8 mouse cellular contexts compared by ENCODE assay signal in the genomic region with DNA sequence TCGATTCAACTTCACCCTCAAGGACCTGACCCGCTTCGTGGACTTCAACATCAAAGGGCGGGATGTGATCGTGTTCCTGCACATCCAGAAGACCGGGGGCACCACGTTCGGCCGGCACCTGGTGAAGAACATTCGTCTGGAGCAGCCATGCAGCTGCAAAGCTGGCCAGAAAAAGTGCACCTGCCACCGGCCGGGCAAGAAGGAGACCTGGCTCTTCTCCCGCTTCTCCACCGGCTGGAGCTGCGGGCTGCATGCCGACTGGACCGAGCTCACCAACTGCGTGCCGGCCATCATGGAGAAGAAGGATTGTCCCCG. TPM values are rescaled to one million over a fixed set of nuclear protein-coding genes. Genes with fewer than 3 reads are reported as not detected.
DNase-seq lines count a peak whose midpoint lies in the region; ATAC-seq and TF ChIP-seq lines count a peak whose summit lies in the region.

No protein-coding gene starts in this region.

- no peak overlapping the region for H3K27ac ChIP-seq in heart, embryonic 13.5 days (replicated peaks)
- H3K27ac ChIP-seq in ES-Bruce4 (ENCODE audit: insufficient read depth, low read length) = no peak overlapping the region
- no peak overlapping the region for H3K27ac ChIP-seq in hindbrain, embryonic 16.5 days (ENCODE audit: low read depth, low read length)
- H3K27ac ChIP-seq in midbrain, embryonic 13.5 days = no peak overlapping the region

- H3K27me3 ChIP-seq in heart, embryonic 13.5 days (replicated peaks) = peaks cover 82% of the 10 kb centered on the region
- H3K27me3 ChIP-seq in ES-Bruce4 (ENCODE audit: control insufficient read depth, insufficient read depth, low read length, poor library complexity, severe bottlenecking) = peaks cover 21% of the 10 kb centered on the region
- H3K27me3 ChIP-seq in hindbrain, embryonic 16.5 days (replicated peaks; ENCODE audit: control insufficient read depth, insufficient read depth, low read length) = peaks cover 10% of the 10 kb centered on the region
- H3K27me3 ChIP-seq in midbrain, embryonic 13.5 days = peaks cover 66% of the 10 kb centered on the region

- no peaks in the 10 kb centered on the region for H3K36me3 ChIP-seq in heart, embryonic 13.5 days
- H3K36me3 ChIP-seq in ES-Bruce4 (ENCODE audit: control insufficient read depth, insufficient read depth, low read length, poor library complexity, severe bottlenecking) = no peaks in the 10 kb centered on the region
- H3K36me3 ChIP-seq in hindbrain, embryonic 16.5 days (ENCODE audit: control insufficient read depth, insufficient read depth, low read length) = no peaks in the 10 kb centered on the region
- H3K36me3 ChIP-seq in midbrain, embryonic 13.5 days = no peaks in the 10 kb centered on the region

- no peak for DNase-seq in heart, postnatal 10 days
- DNase-seq in cerebellum, postnatal 36 days = peak; percentile 47 to 48
- no peak for DNase-seq in layer of hippocampus, adult 9-10 months (ENCODE audit: low spot score)

- H3K4me3 ChIP-seq in heart, embryonic 13.5 days = peak overlapping the region; percentile 76
- peak overlapping the region; percentile 80 for H3K4me3 ChIP-seq in ES-Bruce4 (ENCODE audit: low read depth, low read length)
- H3K4me3 ChIP-seq in hindbrain, embryonic 16.5 days (ENCODE audit: low read length) = peak overlapping the region; percentile 80
- peak overlapping the region; percentile 76 for H3K4me3 ChIP-seq in midbrain, embryonic 13.5 days (replicated peaks)

- TF ChIP-seq CTCF in ES-Bruce4 (IDR thresholded peaks at IDR 0.05; ENCODE audit: low read depth, low read length) = no peak

- H3K4me1 ChIP-seq in heart, embryonic 13.5 days = peaks cover 12% of the 10 kb centered on the region
- no peaks in the 10 kb centered on the region for H3K4me1 ChIP-seq in ES-Bruce4 (ENCODE audit: control insufficient read depth, insufficient read depth, low read length)
- H3K4me1 ChIP-seq in hindbrain, embryonic 16.5 days (ENCODE audit: control insufficient read depth, insufficient read depth, low read depth, low read length) = peaks cover 3% of the 10 kb centered on the region; the same call in 1 of the 2 replicates
- H3K4me1 ChIP-seq in midbrain, embryonic 13.5 days (replicated peaks) = peaks cover 23% of the 10 kb centered on the region

- intact Hi-C loops in heart, postnatal 10 days (cut with DNase I) = no loop called here

- H3K4me2 ChIP-seq in heart, embryonic 13.5 days = peak overlapping the region; percentile 100
- peak overlapping the region; percentile 95 for H3K4me2 ChIP-seq in hindbrain, embryonic 16.5 days (ENCODE audit: low read length)
- H3K4me2 ChIP-seq in midbrain, embryonic 13.5 days (replicated peaks) = peak overlapping the region; percentile 99

- no peaks in the 10 kb centered on the region for H3K9me3 ChIP-seq in heart, embryonic 13.5 days
- H3K9me3 ChIP-seq in ES-Bruce4 (replicated peaks; ENCODE audit: control insufficient read depth, insufficient read depth, low read length, poor library complexity, severe bottlenecking) = no peaks in the 10 kb centered on the region
- H3K9me3 ChIP-seq in hindbrain, embryonic 16.5 days (ENCODE audit: control insufficient read depth, low read length) = no peaks in the 10 kb centered on the region
- no peaks in the 10 kb centered on the region for H3K9me3 ChIP-seq in midbrain, embryonic 13.5 days

- WGBS in heart, embryonic 13.5 days = 1% methylated on average over 20 of the region's 20 CpGs
- 1% methylated on average over 20 of the region's 20 CpGs for WGBS in hindbrain, embryonic 16.5 days
- under 1% methylated on average over 20 of the region's 20 CpGs for WGBS in midbrain, embryonic 13.5 days

- H3K9ac ChIP-seq in heart, embryonic 13.5 days = peak overlapping the region; percentile 80
- H3K9ac ChIP-seq in ES-Bruce4 (ENCODE audit: low read depth, poor library complexity, severe bottlenecking) = peak overlapping the region; percentile 94
- peak overlapping the region; percentile 82 for H3K9ac ChIP-seq in hindbrain, embryonic 16.5 days (ENCODE audit: low read depth, low read length)
- peak overlapping the region; percentile 72 for H3K9ac ChIP-seq in midbrain, embryonic 13.5 days (replicated peaks)

- no peak for ATAC-seq in heart, embryonic 13.5 days (ENCODE audit: extremely low read depth, insufficient number of reproducible peaks, low FRiP score, low TSS enrichment)
- ATAC-seq in hindbrain, embryonic 16.5 days = no peak
- ATAC-seq in midbrain, embryonic 13.5 days = peak; percentile 29
- no peak for ATAC-seq in megakaryocyte progenitor cell, adult 5-6 weeks (replicated peaks; ENCODE audit: poor library complexity)

- no peak for TF ChIP-seq POLR2A in ES-Bruce4 (IDR thresholded peaks at IDR 0.05; ENCODE audit: insufficient read depth, low read length)

- TF ChIP-seq EP300 in ES-Bruce4 (IDR thresholded peaks at IDR 0.05; ENCODE audit: insufficient read depth, low read depth, low read length) = no peak

RNA-seq across cellular contexts. Expression of gene Hs6st3, which starts 0.6 kb away (rescaled TPM):
- not detected in 2 replicates for polyA plus RNA-seq in heart, embryonic 13.5 days (2015; fragmentation: Nextera tagmentation; extraction: Ambion mirVana)
- total RNA-seq in heart, postnatal 10 days (2021) = under 1 TPM in 1 of 2 experiments, not detected in 1; 0.19 TPM
- polyA plus RNA-seq in ES-Bruce4 (2011; ENCODE audit: insufficient read depth, insufficient read length, low read depth, missing spikeins) = 1.2 TPM in 2 replicates
- 1.7 and 1.8 TPM in 2 replicates for polyA plus RNA-seq in hindbrain, embryonic 16.5 days (2015; fragmentation: Nextera tagmentation; extraction: Ambion mirVana)
- polyA plus RNA-seq in midbrain, embryonic 13.5 days (2015; fragmentation: Nextera tagmentation; extraction: Ambion mirVana) = 0.88 and 1.3 TPM in 2 replicates
- total RNA-seq in megakaryocyte progenitor cell, adult 5-6 weeks (2015) = not detected in 2 replicates
- not detected in 2 replicates for total RNA-seq in megakaryocyte progenitor cell, adult 5-6 weeks (2017)

RNA-seq across cellular contexts. Expression of gene Uggt2, which starts 39.5 kb away (rescaled TPM):
- 6.8 and 7.2 TPM in 2 replicates for polyA plus RNA-seq in heart, embryonic 13.5 days (2015; fragmentation: Nextera tagmentation; extraction: Ambion mirVana)
- 1 to 10 TPM; 6.5 to 7.5 TPM for total RNA-seq in heart, postnatal 10 days (2021)
- 42.5 and 47.4 TPM in 2 replicates for polyA plus RNA-seq in ES-Bruce4 (2011; ENCODE audit: insufficient read depth, insufficient read length, low read depth, missing spikeins)
- 18.1 and 19.2 TPM in 2 replicates for polyA plus RNA-seq in hindbrain, embryonic 16.5 days (2015; fragmentation: Nextera tagmentation; extraction: Ambion mirVana)
- polyA plus RNA-seq in midbrain, embryonic 13.5 days (2015; fragmentation: Nextera tagmentation; extraction: Ambion mirVana) = 20.1 and 20.8 TPM in 2 replicates
- total RNA-seq in megakaryocyte progenitor cell, adult 5-6 weeks (2015) = 3.3 and 5.5 TPM in 2 replicates
- 1.5 and 5.8 TPM in 2 replicates for total RNA-seq in megakaryocyte progenitor cell, adult 5-6 weeks (2017)

Comparison
In these comparisons a context has a peak if more than half of its experiments do, and no peak if none do; other contexts are left out.
1. DNase-seq: peak in cerebellum, postnatal 36 days (2 of 2); none in heart, postnatal 10 days (0 of 2) and layer of hippocampus, adult 9-10 months (single experiment).
2. Peak in every context shown above with its lines, with median percentiles within 50 percentile points of each other: H3K4me2 ChIP-seq, H3K4me3 ChIP-seq and H3K9ac ChIP-seq.